Comparison of ENCODE assay signal across 9 mouse cellular contexts in genomic region chr17:37047332-37047976, GRCm38 (mm10). TPM values are rescaled to one million over a fixed set of nuclear protein-coding genes. Genes with fewer than 3 reads are reported as not detected.
DNase-seq lines count a peak whose midpoint lies in the region; ATAC-seq and TF ChIP-seq lines count a peak whose summit lies in the region.
"Had no signal": no experiment of that assay in that cellular context is flagged by ENCODE, and none has a peak within 500 bp of the region (broad histone marks: within the 10 kb centered on the region; RNA-seq: fewer than 3 reads in every experiment).

No protein-coding gene starts in this region.

- H3K27ac ChIP-seq in heart, postnatal 0 days (ENCODE audit: low read depth), result no peak overlapping the region
- peak overlapping the region; percentile 94 for H3K27ac ChIP-seq in forebrain, embryonic 16.5 days (ENCODE audit: low read length)
- H3K27ac ChIP-seq in midbrain, postnatal 0 days (ENCODE audit: low read depth, low read length), result peak overlapping the region; percentile 98

- intact Hi-C loops in heart, postnatal 14 days (cut with DNase I), result loop anchor here (1.0 to 5.0 kb wide), 4 partner anchors 50 to 225 kb away; partner anchors contain the start of gene Trim26

- H3K9ac ChIP-seq in heart, postnatal 0 days (replicated peaks; ENCODE audit: low read depth, low read length), result no peak overlapping the region
- peak overlapping the region; percentile 98 for H3K9ac ChIP-seq in forebrain, embryonic 16.5 days (replicated peaks; ENCODE audit: low read depth, low read length)
- peak overlapping the region; percentile 99 for H3K9ac ChIP-seq in midbrain, postnatal 0 days (replicated peaks; ENCODE audit: low read length, poor library complexity, severe bottlenecking)

- peaks cover 37% of the 10 kb centered on the region for H3K27me3 ChIP-seq in heart, postnatal 0 days (ENCODE audit: control insufficient read depth, insufficient read depth, low read length)
- no peaks in the 10 kb centered on the region for H3K27me3 ChIP-seq in forebrain, embryonic 16.5 days (replicated peaks; ENCODE audit: control insufficient read depth, insufficient read depth, low read length)
- H3K27me3 ChIP-seq in midbrain, postnatal 0 days (ENCODE audit: insufficient read depth, low read length), result no peaks in the 10 kb centered on the region

- H3K4me3 ChIP-seq in heart, postnatal 0 days (ENCODE audit: low read depth, low read length), result no peak overlapping the region
- H3K4me3 ChIP-seq in forebrain, embryonic 16.5 days (replicated peaks; ENCODE audit: low read length), result peak overlapping the region; percentile 89
- H3K4me3 ChIP-seq in midbrain, postnatal 0 days (ENCODE audit: low read depth, low read length), result peak overlapping the region; percentile 94

- no peaks in the 10 kb centered on the region for H3K36me3 ChIP-seq in heart, postnatal 0 days (replicated peaks; ENCODE audit: control insufficient read depth, insufficient read depth, low read length)
- no peaks in the 10 kb centered on the region for H3K36me3 ChIP-seq in forebrain, embryonic 16.5 days (ENCODE audit: control insufficient read depth, insufficient read depth)
- H3K36me3 ChIP-seq in midbrain, postnatal 0 days (ENCODE audit: insufficient read depth, low read length), result no peaks in the 10 kb centered on the region

- no peaks in the 10 kb centered on the region for H3K9me3 ChIP-seq in heart, postnatal 0 days (replicated peaks; ENCODE audit: control insufficient read depth, low read length)
- no peaks in the 10 kb centered on the region for H3K9me3 ChIP-seq in forebrain, embryonic 16.5 days (ENCODE audit: control insufficient read depth, low read length)
- no peaks in the 10 kb centered on the region for H3K9me3 ChIP-seq in midbrain, postnatal 0 days (ENCODE audit: low read length)

- peak overlapping the region; percentile 82; the same call in 1 of the 2 replicates for H3K4me2 ChIP-seq in heart, postnatal 0 days (ENCODE audit: low read depth, low read length)
- H3K4me2 ChIP-seq in forebrain, embryonic 16.5 days (ENCODE audit: low read length), result peak overlapping the region; percentile 81
- peak overlapping the region; percentile 73 for H3K4me2 ChIP-seq in midbrain, postnatal 0 days (ENCODE audit: low read depth, low read length, poor library complexity, severe bottlenecking)

- no peak for DNase-seq in heart, postnatal 0 days (ENCODE audit: low spot score)
- no peak for DNase-seq in heart, postnatal 14 days
- DNase-seq in ZHBTc4 (ENCODE audit: low read depth, low spot score), result peak; percentile 42
- DNase-seq in midbrain, postnatal 0 days (ENCODE audit: low spot score), result no peak
- DNase-seq in embryo, embryonic 10 days (ENCODE audit: low spot score), result no peak
- no peak for DNase-seq in yolk sac, embryonic 10.5 days (ENCODE audit: low spot score)
- no peak for DNase-seq in right cerebral cortex, postnatal 36 days (ENCODE audit: low spot score in 2 of 2)

- ATAC-seq in heart, postnatal 0 days (ENCODE audit: insufficient read depth, low read depth), result no peak
- no peak for ATAC-seq in forebrain, embryonic 16.5 days
- ATAC-seq in midbrain, postnatal 0 days (ENCODE audit: low FRiP score), result no peak

- TF ChIP-seq EP300 in heart, postnatal 0 days (IDR thresholded peaks at IDR 0.05; ENCODE audit: low read depth), result no peak

- WGBS in heart, postnatal 0 days, result 43% methylated on average over 19 of the region's 19 CpGs
- 17% methylated on average over 19 of the region's 19 CpGs for WGBS in forebrain, embryonic 16.5 days
- 16% methylated on average over 19 of the region's 19 CpGs for WGBS in midbrain, postnatal 0 days

- H3K4me1 ChIP-seq in heart, postnatal 0 days (ENCODE audit: control insufficient read depth, insufficient read depth), result peaks cover 22% of the 10 kb centered on the region
- H3K4me1 ChIP-seq in forebrain, embryonic 16.5 days (replicated peaks; ENCODE audit: control insufficient read depth, insufficient read depth, low read length), result peaks cover 47% of the 10 kb centered on the region
- peaks cover 3% of the 10 kb centered on the region; the same call in 1 of the 2 replicates for H3K4me1 ChIP-seq in midbrain, postnatal 0 days (ENCODE audit: insufficient read depth, low read length)

- TF ChIP-seq CTCF in heart, postnatal 0 days (IDR thresholded peaks at IDR 0.05; ENCODE audit: low read depth), result no peak
- no peak for TF ChIP-seq CTCF in midbrain, postnatal 0 days (IDR thresholded peaks at IDR 0.05)

RNA-seq across cellular contexts. Expression of gene Gabbr1, which starts 1.7 kb away (rescaled TPM):
- 4.8 and 6.7 TPM in 2 replicates for total RNA-seq in heart, postnatal 0 days (2014; rRNA removed; ENCODE audit: low replicate concordance)
- 1.8 and 1.9 TPM in 2 replicates for polyA plus RNA-seq in heart, postnatal 0 days (2015; fragmentation: Nextera tagmentation; extraction: Ambion mirVana)
- total RNA-seq in heart, postnatal 14 days (2021), result 10 to 100 TPM; 16.9 TPM
- polyA plus RNA-seq in forebrain, embryonic 16.5 days (2015; fragmentation: Nextera tagmentation; extraction: Ambion mirVana), result 46.0 and 58.6 TPM in 2 replicates
- total RNA-seq in midbrain, postnatal 0 days (2014; rRNA removed), result 633 and 639 TPM in 2 replicates
- 111 and 116 TPM in 2 replicates for polyA plus RNA-seq in midbrain, postnatal 0 days (2015; fragmentation: Nextera tagmentation; extraction: Ambion mirVana)

RNA-seq across cellular contexts. Expression of gene Mog, which starts 24.3 kb away (rescaled TPM):
- not detected in 2 replicates for total RNA-seq in heart, postnatal 0 days (2014; rRNA removed; ENCODE audit: low replicate concordance)
- polyA plus RNA-seq in heart, postnatal 0 days (2015; fragmentation: Nextera tagmentation; extraction: Ambion mirVana), result not detected in 2 replicates
- total RNA-seq in heart, postnatal 14 days (2021), result not detected
- 1.9 and 2.9 TPM in 2 replicates for polyA plus RNA-seq in forebrain, embryonic 16.5 days (2015; fragmentation: Nextera tagmentation; extraction: Ambion mirVana)
- total RNA-seq in midbrain, postnatal 0 days (2014; rRNA removed), result not detected in 2 replicates
- polyA plus RNA-seq in midbrain, postnatal 0 days (2015; fragmentation: Nextera tagmentation; extraction: Ambion mirVana), result 0.95 and 1.1 TPM in 2 replicates
- polyA plus RNA-seq: large intestine, adult 2 months had no signal

RNA-seq across cellular contexts. Expression of gene Olfr90, which starts 40.8 kb away (rescaled TPM):
- total RNA-seq in heart, postnatal 0 days (2014; rRNA removed; ENCODE audit: low replicate concordance), result not detected in 2 replicates
- not detected in 2 replicates for polyA plus RNA-seq in heart, postnatal 0 days (2015; fragmentation: Nextera tagmentation; extraction: Ambion mirVana)
- not detected for total RNA-seq in heart, postnatal 14 days (2021)
- not detected in 2 replicates for polyA plus RNA-seq in forebrain, embryonic 16.5 days (2015; fragmentation: Nextera tagmentation; extraction: Ambion mirVana)
- total RNA-seq in midbrain, postnatal 0 days (2014; rRNA removed), result not detected in 2 replicates
- polyA plus RNA-seq in midbrain, postnatal 0 days (2015; fragmentation: Nextera tagmentation; extraction: Ambion mirVana), result not detected in 2 replicates
- polyA plus RNA-seq: large intestine, adult 2 months had no signal

RNA-seq across cellular contexts. Expression of gene Zfp57, which starts 46.5 kb away (rescaled TPM):
- total RNA-seq in heart, postnatal 0 days (2014; rRNA removed; ENCODE audit: low replicate concordance), result 12.5 and 14.7 TPM in 2 replicates
- 9.2 and 10.0 TPM in 2 replicates for polyA plus RNA-seq in heart, postnatal 0 days (2015; fragmentation: Nextera tagmentation; extraction: Ambion mirVana)
- total RNA-seq in heart, postnatal 14 days (2021), result 1 to 10 TPM; 3.7 to 4.6 TPM
- polyA plus RNA-seq in forebrain, embryonic 16.5 days (2015; fragmentation: Nextera tagmentation; extraction: Ambion mirVana), result 351 and 383 TPM in 2 replicates
- 140 and 182 TPM in 2 replicates for total RNA-seq in midbrain, postnatal 0 days (2014; rRNA removed)
- polyA plus RNA-seq in midbrain, postnatal 0 days (2015; fragmentation: Nextera tagmentation; extraction: Ambion mirVana), result 166 and 171 TPM in 2 replicates

RNA-seq across cellular contexts. Expression of gene Olfr91, which starts 50.6 kb away (rescaled TPM):
- not detected in 2 replicates for total RNA-seq in heart, postnatal 0 days (2014; rRNA removed; ENCODE audit: low replicate concordance)
- polyA plus RNA-seq in heart, postnatal 0 days (2015; fragmentation: Nextera tagmentation; extraction: Ambion mirVana), result not detected in 2 replicates
- not detected for total RNA-seq in heart, postnatal 14 days (2021)
- polyA plus RNA-seq in forebrain, embryonic 16.5 days (2015; fragmentation: Nextera tagmentation; extraction: Ambion mirVana), result not detected in 2 replicates
- total RNA-seq in midbrain, postnatal 0 days (2014; rRNA removed), result not detected in 2 replicates
- polyA plus RNA-seq in midbrain, postnatal 0 days (2015; fragmentation: Nextera tagmentation; extraction: Ambion mirVana), result not detected in 2 replicates
- polyA plus RNA-seq: large intestine, adult 2 months had no signal

Comparison
In these comparisons a context has a peak if more than half of its experiments do, and no peak if none do; other contexts are left out.
1. RNA of gene Gabbr1, which starts 1.7 kb away (total RNA-seq): 633 to 639 TPM in midbrain, postnatal 0 days; 16.9 TPM in heart, postnatal 14 days and 4.8 to 6.7 TPM in heart, postnatal 0 days; every median in the first group is over 10 times any median in the second.
2. Peak in every context shown above with its lines, with median percentiles within 50 percentile points of each other: H3K4me2 ChIP-seq.